Mouse (Mus musculus): ENCODE measurements at regions not wholly inside any gene's neighbourhood (a gene's known extent, or its start where the extent isn't known, plus 50 kb on each side); places are given as distances from the start of the nearest gene placed in this dataset.

- no peak for TF ChIP-seq POLR2AphosphoS5 (IDR thresholded peaks at IDR 0.05; ENCODE audit: borderline replicate concordance, low read depth, low read length)
- TF ChIP-seq CTCF (IDR thresholded peaks at IDR 0.05 in 2 of 3, conservative IDR thresholded peaks at IDR 0.05 in 1 of 3; ENCODE audit: control insufficient read depth in 1 of 3, insufficient read depth in 1 of 3, low read depth in 2 of 3, low read length in 3 of 3, poor library complexity in 1 of 3, severe bottlenecking in 1 of 3) = no peak
- TF ChIP-seq ZC3H11A (IDR thresholded peaks at IDR 0.05; ENCODE audit: low read depth, low read length) = no peak
- TF ChIP-seq MXI1 (IDR thresholded peaks at IDR 0.05; ENCODE audit: low read depth, low read length) = no peak
- no peak for TF ChIP-seq E2F4 (IDR thresholded peaks at IDR 0.05; ENCODE audit: borderline replicate concordance, low read depth, low read length)
- no peak for TF ChIP-seq POLR2A (IDR thresholded peaks at IDR 0.05; ENCODE audit: control insufficient read depth in 1 of 2, insufficient read depth in 1 of 2, low read depth in 1 of 2, low read length in 2 of 2, poor library complexity in 1 of 2)
- TF ChIP-seq USF1 (IDR thresholded peaks at IDR 0.05; ENCODE audit: low read depth, low read length) = no peak
- TF ChIP-seq CHD1 (IDR thresholded peaks at IDR 0.05; ENCODE audit: low read depth, low read length) = no peak
- no peak for TF ChIP-seq MAZ (IDR thresholded peaks at IDR 0.05; ENCODE audit: low read depth, low read length)
- no peak for TF ChIP-seq HCFC1 (IDR thresholded peaks at IDR 0.05; ENCODE audit: low read depth, low read length)
Measured at GRCm38 (mm10) chr14:46571841-46572240, 181.4 kb upstream of the Bmp4 start.
